Mouse (Mus musculus): ENCODE results near the gene Nop16. TPM values are rescaled to one million over a fixed set of nuclear protein-coding genes. Genes with fewer than 3 reads are reported as not detected.

Gene Nop16
- polyA plus RNA-seq, 1 experiment, result 26.0 TPM

GRCm38 (mm10) chr13:54548036-54548435 is 41.9 kb downstream of the Nop16 start:
- no peak for TF ChIP-seq CTCF (IDR thresholded peaks at IDR 0.05; ENCODE audit: extremely low read depth, insufficient read depth, low read length)
- TF ChIP-seq POLR2A (IDR thresholded peaks at IDR 0.05; ENCODE audit: extremely low read depth, insufficient read depth, low read length), result no peak
- Histone ChIP-seq H3K4me3 (ENCODE audit: insufficient read depth, low read length) (no peak overlapping the region), H3K27ac (ENCODE audit: insufficient read depth, low read length) (no peak overlapping the region), H3K4me1 (ENCODE audit: control insufficient read depth, insufficient read depth, low read length) (no peaks in the 10 kb centered on the region)

Other genes with a start within 250 kb of the Nop16 start
- gene Cplx2, start 218.7 kb downstream of the Nop16 start, polyA plus RNA-seq (2012; rRNA removed), result 496 and 516 TPM in 2 replicates
- gene Thoc3, start 121.2 kb downstream of the Nop16 start, polyA plus RNA-seq (2012; rRNA removed), result 24.5 and 24.7 TPM in 2 replicates
- gene Simc1, start 86.3 kb downstream of the Nop16 start, polyA plus RNA-seq (2012; rRNA removed), result 18.8 and 19.7 TPM in 2 replicates
- gene 4833439L19Rik, start 24.7 kb downstream of the Nop16 start, polyA plus RNA-seq (2012; rRNA removed), result 173 and 181 TPM in 2 replicates
- 20.1 and 20.4 TPM in 2 replicates for gene Arl10, start 15.1 kb downstream of the Nop16 start, polyA plus RNA-seq (2012; rRNA removed)
- 238 and 245 TPM in 2 replicates for gene Higd2a, start 117 bp upstream of the Nop16 start, polyA plus RNA-seq (2012; rRNA removed)
- gene Cltb, start 21.3 kb upstream of the Nop16 start, polyA plus RNA-seq (2012; rRNA removed), result 284 and 289 TPM in 2 replicates
- gene Faf2, start 31.7 kb upstream of the Nop16 start, polyA plus RNA-seq (2012; rRNA removed), result 30.7 and 34.6 TPM in 2 replicates
- gene Rnf44, start 103.8 kb upstream of the Nop16 start, polyA plus RNA-seq (2012; rRNA removed), result 129 and 131 TPM in 2 replicates
- gene Cdhr2, start 111.4 kb upstream of the Nop16 start, polyA plus RNA-seq (2012; rRNA removed), result 0.25 and 0.29 TPM in 2 replicates
- gene Gprin1, start 159.8 kb upstream of the Nop16 start, polyA plus RNA-seq (2012; rRNA removed), result 57.2 and 62.1 TPM in 2 replicates
- gene Sncb, start 176.5 kb upstream of the Nop16 start, polyA plus RNA-seq (2012; rRNA removed), result 734 and 773 TPM in 2 replicates
- gene Eif4e1b, start 193.9 kb upstream of the Nop16 start, polyA plus RNA-seq (2012; rRNA removed), result not detected in 2 replicates
- gene Tspan17, start 199.3 kb upstream of the Nop16 start, polyA plus RNA-seq (2012; rRNA removed), result 75.7 and 78.9 TPM in 2 replicates